Mouse (Mus musculus) left cerebral cortex, postnatal 36 days (tissue): Measurements from ENCODE around the gene Dqx1. TPM values are rescaled to one million over a fixed set of nuclear protein-coding genes. Genes with fewer than 3 reads are reported as not detected.

ENCODE experiments used
- DNase-seq, 2 experiments: peaks; one replicate each; pipeline ENCODE4 v3.0.0; 2021 to 2022; ENCODE audit warnings: low spot score in 2 of 2, mixed read lengths in 1 of 2
- intact Hi-C: fragments of 180-260 bp; cut with DNase I; formaldehyde crosslinking; loops from one replicate; pipeline ENCODE4 v1.15.1; 2025
- total RNA-seq, 2 experiments: library from RNA; stranded (reverse); gene quantifications; 2 replicates each; pipeline ENCODE4 v1.2.3; 2021

Gene Dqx1
- total RNA-seq, 2 experiments from 2014 or later: 0.37 to 0.97 TPM

DNA sequence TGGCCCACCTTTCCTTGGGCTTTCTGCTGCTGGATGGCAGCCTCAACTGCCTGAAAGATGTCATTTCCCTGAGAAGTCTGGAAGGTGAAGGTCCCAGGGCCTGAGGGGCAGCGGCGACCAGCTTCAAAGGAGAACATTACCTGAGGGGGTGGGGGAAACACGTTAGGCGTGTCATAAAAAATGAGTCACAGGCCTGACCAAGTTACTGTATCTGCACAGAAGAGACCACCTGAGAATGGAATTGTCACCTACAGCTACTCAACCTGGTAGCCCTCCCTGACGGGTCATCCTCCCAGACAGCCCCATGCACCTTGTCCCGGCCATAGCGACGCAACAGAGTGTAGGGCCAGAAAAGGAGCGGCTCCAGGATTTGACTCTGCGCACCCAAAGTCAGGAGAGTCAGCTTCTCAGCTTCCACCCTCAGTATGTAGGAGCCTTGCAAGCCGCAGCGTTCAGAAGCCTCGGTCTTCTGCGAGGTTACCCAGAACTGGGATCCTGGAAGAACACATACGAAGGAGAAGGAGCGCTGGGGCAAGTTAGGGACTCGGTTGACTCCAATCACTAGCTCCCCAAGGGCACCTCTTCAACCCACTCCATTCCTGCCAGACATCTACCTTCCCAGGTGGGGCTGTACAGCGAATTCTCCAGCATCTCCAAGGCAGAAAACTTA, 25.6 kb upstream of the Dqx1 start:
- intact Hi-C loops: no loop called here
- no peak for DNase-seq

DNA sequence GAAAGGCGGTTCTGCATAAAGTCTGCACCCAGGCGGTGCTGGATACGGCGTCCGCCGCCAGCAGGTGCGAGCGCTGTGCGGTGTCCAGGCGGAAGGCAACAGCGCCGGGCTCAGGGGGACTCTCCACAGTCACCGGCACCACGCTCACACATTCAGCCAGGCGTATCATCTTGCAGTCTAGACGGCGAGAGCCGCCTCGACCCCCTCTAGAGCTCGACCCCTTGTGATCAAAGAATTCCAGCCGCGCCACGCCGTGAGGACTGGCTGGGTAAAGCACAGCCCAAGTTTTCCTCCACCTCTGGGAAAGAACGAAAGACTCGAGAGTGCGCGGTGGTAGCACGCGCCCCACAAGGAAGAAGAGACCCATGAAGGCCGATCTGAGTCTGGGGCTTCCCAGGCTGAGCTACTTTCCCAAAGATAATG, 24.9 kb upstream of the Dqx1 start:
- DNase-seq: no peak

DNA sequence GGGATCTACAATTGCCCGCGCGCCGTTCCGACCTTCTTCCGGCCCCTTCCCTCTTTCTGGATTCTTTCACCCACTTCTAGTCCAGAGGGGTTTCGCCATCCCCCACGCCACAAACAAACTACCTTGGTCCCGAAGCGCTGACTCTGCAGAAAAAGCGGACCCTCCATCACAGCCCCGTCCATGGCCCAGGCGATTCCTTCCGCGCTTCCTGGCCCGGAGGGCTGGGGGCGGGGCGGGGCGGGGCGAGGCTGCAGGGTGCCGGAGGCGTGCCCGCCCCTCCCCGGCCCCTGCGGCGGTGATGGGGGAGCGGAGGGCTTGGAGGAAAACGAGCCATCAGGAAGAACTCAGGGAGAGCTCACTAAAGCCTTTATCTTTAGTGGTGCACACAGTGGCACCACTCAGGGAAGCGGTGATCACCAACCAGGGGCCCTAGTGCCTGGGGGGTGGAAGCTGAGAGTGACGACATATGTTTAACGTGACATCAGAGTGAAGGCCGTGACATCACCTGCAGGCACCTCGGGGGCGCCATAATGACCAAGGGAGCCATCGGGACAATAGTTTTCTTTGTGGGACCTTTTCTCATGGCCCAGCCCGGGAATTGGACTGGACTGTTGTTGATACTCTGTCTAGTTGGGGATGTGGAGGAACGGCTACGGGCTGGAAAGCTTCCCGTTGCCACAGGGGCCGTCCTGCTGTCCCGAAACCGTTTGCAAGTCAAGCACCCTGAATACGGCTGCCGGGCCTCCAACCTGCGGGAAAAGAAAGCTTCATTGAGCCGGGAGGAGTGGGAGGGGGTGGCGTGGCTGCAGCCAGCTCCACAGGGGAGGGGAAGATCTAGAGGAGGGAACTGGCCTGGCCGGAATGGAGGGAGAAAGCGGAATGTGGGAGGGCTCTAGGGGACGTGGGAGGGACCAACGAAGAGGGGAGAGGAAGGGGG, 24.1 kb upstream of the Dqx1 start, which contains the start of the genes Dok1 and Loxl3:
Gene Dok1 (minus strand): TSS at position 223 of the 937 bp plus-strand sequence.
Gene Loxl3 (plus strand): TSS at position 925 of the 937 bp plus-strand sequence.
- DNase-seq: no peak
- intact Hi-C loops: loop anchor here (2.0 kb wide), 1 partner anchor 19 kb away; no protein-coding TSS in a partner anchor

More for the DNA sequence above, 24.9 kb upstream of the Dqx1 start:
- intact Hi-C loops: no loop called here

DNA sequence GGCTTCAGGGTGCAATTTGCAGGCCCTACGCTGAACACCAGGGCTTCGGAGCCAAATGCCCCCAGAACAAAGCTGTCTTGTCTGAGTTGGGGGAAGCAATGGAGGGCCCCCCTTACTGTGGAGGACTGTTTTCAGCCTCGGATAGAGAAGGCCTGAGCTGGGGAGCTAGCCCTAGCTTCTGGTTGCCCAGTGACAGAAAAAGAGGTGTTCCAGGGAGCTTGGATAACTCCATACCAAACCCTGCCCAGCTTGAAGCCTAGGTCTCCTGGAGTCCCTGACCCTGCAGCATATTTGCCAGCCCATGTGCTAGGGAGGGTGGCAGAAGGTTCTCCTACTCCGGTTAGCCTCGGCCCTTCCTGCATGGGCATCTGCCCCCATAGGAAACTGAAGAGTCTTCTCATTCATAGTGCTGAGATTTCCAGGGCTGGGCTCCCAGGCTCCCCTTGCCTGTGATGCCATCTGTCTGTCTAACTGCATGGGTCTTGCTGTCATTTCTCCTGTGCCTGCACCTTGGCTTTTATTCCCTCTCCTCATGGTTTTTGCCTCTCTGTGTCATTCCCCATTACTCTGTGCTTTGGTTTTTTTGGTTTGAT, 23.1 kb upstream of the Dqx1 start:
- intact Hi-C loops: loop anchor here (2.0 kb wide), 1 partner anchor 18 kb away; no protein-coding TSS in a partner anchor
- DNase-seq: no peak

DNA sequence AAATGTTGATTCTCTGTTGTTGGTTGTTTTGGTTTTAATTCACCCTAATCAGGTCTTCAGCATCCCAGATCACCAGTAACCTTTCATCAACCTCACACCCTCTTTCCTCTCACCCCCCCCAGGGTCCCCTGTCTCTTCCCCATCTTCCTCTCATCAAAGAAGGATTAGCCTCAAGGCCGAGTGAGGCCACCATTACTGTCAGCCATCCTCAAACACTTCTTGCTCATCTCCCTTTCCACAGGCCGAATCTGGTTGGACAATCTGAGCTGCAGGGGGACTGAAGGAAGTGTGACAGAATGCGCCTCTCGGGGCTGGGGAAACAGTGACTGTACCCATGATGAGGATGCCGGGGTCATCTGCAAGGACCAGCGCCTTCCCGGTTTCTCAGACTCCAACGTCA, 20.5 kb upstream of the Dqx1 start:
- intact Hi-C loops: no loop called here
- DNase-seq: no peak

DNA sequence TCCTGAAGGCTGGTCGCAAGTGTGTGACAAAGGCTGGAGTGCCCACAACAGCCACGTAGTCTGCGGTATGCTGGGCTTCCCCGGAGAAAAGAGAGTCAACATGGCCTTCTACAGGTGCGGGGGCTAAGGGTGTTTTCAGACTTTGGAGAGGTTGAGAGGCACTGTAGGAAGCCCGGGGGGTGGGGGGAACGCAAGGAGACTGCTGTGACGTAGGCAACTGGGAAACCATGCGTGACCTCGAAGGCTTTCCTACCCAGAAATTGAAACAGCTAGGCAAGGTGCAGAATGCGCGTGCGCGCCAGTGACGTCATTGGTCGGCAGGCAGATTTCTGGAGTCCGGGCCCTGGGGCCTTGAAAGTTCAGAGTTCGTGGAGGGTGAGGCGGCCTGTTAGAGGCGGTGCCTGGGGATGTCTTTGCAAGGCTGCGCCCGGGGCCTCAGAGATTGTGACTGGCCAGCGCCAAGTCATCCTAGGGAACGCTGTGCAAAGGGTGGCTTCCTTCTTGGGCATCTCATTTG, 19.1 kb upstream of the Dqx1 start:
- DNase-seq: peak; percentile 80 to 84
- intact Hi-C loops: no loop called here

DNA sequence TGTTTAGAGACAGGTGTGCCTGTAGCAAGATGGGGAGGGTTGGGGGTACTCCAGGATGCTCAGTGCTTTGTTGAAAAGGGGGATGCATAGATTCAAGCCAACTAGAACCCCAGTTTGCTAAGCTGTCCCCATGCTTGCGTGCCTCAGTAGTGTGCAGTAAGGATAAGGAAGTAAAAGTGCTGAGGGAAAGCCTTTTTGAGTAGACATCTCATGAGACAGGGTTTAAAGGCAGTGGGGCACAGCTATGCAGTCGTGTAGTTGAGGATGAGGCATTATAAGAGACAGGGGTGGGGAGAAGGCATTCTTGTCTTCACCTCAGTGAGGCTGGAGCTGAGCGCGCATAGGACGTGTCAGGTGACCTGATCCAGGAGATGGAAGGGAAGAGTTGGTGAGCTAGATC, 17.0 kb upstream of the Dqx1 start:
- intact Hi-C loops: no loop called here

DNA sequence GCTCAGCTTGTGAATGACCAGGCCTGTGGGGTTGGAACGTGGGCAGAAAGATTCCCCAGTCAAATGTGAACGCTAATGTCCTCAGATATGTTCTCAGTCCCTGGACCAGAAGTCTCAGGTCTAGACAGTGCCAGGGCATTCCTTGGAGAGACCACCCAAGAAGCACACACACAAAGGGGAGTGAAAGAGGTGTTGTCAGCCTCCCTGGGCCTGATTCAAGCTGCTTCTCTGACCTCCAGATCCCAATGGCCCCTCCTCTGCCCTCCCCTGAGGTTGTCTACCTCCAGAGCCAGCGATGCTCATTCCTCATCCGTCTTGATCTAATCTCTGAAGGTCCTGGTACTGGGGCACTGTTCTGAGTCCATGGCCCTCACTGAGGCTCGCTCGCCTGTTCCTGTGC, 14.1 kb upstream of the Dqx1 start:
- no peak for DNase-seq
- intact Hi-C loops: no loop called here

More for the DNA sequence above, 17.0 kb upstream of the Dqx1 start:
- DNase-seq: no peak

DNA sequence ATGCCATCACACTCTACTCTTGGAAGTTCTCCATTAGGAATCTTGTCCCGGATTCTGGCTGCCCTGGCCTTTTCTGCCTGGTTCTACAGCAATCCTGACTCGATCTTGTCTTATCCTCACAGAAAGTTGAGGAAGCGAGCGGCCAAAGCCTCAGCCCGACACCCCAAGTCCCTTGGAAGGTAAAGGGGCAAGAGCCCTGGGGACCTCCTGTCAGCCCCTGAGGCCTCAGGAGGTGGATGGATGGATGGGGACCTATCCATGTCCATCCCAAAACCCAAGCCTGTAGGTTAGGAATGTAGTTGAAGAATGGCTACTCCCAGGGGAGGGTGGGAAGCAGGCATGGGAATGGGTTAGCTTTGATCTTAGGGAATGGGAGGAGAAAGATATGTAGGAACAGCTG, 13.7 kb upstream of the Dqx1 start:
- no peak for DNase-seq
- intact Hi-C loops: loop anchor here (1.0 kb wide), 1 partner anchor 20 kb away; no protein-coding TSS in a partner anchor

DNA sequence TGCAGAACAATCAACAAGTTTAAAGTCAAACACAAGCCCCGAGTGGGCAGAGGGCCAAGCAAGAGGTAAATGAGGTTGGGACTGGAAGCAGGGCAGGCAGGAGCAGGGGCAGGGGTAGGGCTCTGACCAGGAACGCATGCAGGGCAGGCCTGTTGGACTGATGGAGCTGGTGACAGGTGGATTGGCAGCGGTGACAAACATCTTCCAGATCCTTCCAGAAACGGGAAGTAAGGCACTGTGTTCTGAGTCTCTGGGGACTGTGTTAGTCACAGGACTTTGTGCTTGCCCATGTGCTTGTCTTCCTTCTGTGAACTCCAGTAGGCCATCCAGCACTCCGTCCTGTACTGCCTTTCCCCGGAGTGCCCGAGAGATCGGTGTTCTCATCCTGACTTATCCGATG, 12.9 kb upstream of the Dqx1 start:
- intact Hi-C loops: loop anchor here (1.0 kb wide), 1 partner anchor 20 kb away; no protein-coding TSS in a partner anchor
- no peak for DNase-seq

DNA sequence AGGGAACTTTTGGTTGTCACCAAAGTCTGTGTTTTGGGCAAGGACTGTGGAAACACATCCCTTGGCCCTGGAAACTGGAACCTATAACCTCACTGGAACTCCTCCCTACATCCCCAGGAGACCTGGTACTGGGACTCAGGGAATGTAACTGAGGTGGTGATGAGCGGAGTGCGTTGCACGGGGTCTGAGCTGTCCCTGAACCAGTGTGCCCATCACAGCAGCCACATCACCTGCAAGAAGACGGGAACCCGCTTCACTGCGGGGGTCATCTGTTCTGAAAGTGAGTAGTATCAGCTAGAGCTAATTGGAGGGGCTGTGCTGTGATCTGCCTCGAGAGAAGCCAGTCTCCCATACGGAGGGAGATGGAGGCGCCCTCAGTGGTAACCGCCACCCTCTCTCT, 8.3 kb upstream of the Dqx1 start:
- DNase-seq: no peak
- intact Hi-C loops: no loop called here

DNA sequence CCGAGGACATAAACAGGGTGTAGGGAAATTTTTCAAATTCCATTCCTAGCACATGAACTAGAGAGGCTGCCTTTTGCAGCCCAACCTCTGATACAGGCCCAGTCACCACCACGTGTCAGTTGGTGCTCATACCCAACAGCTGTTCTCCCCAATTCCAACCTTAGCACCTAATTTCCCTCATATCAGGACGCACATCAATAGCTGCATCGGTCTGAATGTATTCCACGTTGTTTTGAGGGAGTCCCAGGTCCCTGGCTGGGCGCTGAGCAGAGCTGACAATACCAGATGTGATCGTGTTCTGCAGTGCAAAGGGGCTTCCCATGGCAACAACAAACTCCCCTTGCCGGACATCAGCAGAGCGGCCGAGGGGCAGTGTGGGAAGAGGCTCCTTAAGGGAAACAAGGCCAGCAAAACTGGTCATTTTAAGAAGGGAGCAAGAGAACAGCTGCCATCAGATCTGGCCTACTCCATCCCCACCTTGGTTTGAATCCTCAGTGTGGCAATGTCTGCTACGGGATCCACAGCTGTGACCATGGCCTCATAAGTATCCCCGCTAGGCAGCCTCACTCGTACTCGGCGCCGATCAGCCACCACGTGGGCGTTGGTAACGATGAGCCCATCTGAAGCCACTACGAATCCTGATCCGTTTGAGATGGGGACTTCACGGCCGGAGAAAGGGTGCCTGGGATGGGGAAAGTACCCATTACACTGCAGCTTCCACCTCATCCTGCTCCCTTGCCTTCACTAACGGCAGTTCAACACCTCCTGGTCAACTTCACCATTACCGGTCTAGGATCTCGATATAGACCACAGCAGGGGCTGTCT, 4.3 kb upstream of the Dqx1 start:
- intact Hi-C loops: loop anchor here (2.0 kb wide), 1 partner anchor 19 kb away; the partner anchor contains the start of gene Loxl3
- DNase-seq: peak; percentile 22 to 37

DNA sequence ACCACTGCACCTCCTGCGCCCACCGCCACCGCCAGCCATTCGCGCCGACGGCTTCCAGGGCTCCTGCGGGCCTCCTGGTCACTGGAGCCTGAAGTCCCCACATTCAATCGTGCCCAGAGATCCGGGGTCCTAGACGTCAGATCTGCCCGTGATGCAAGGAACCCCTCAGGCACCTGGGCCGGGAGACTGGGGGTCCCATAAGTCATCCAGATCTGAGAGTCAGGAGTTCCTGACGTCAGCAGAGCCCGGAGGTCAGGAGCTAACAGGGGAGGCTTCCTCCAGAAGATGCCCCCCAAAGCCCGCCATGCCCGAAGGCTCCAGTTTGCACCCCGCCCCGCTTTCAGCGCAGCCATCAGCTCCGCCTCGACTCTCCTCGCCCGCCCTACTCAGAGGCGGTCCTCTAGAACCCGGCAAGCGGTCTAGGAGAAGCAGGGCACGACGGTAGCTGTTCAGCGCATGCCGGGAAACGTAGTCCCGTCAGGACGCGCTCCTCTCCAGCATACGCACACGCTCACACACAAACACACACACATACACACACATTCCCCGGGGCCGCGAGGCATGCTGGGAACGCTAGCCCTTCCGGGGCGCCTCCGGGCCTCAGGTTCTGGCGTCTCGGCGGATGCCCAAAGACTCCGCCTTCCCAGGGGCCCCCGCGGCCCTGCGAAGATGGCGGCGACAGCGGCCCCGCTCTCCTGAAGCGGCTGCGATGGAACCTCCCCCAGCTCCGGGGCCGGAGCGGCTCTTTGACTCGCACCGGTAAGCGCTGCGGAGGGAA, 3.4 kb upstream of the Dqx1 start, which contains the start of gene Aup1:
Gene Aup1 (plus strand): TSS at position 448 of the 778 bp plus-strand sequence.
- intact Hi-C loops: loop anchor here (1.0 to 2.0 kb wide), 3 partner anchors 24 to 58 kb away; partner anchors contain the start of genes Ccdc142 and Gm42688

DNA sequence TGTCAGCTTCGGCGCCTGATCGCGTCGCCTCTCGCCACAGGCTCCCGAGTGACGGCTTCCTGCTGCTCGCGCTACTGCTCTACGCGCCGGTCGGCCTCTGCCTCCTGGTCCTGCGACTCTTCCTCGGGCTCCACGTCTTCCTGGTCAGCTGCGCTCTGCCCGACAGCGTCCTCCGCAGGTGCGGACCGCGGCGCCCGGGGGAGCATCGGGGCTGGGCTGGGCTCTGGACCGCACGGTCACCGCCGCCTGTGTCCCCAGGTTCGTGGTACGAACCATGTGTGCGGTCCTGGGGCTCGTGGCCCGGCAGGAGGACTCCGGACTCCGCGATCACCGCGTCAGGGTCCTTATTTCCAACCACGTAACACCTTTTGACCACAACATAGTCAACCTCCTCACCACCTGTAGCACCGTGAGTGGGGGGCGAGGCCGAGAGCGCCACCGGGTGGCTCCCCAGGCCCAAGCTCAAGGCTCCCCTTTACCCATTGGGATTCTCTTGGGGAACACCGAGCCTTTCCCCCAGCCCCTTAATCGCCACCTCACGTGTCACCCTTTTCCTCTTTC, 2.7 kb upstream of the Dqx1 start, which contains the start of gene Htra2:
Gene Htra2 (minus strand): TSS at position 403 of the 561 bp plus-strand sequence.
- DNase-seq: peak in 1 of 2 experiments; percentile 32
- intact Hi-C loops: loop anchor here (1.0 to 2.0 kb wide), 3 partner anchors 23 to 59 kb away; partner anchors contain the start of genes Ccdc142 and Gm42688

More for the DNA sequence above, 3.4 kb upstream of the Dqx1 start, which contains the start of gene Aup1:
- DNase-seq: peak; percentile 98 to 99

DNA sequence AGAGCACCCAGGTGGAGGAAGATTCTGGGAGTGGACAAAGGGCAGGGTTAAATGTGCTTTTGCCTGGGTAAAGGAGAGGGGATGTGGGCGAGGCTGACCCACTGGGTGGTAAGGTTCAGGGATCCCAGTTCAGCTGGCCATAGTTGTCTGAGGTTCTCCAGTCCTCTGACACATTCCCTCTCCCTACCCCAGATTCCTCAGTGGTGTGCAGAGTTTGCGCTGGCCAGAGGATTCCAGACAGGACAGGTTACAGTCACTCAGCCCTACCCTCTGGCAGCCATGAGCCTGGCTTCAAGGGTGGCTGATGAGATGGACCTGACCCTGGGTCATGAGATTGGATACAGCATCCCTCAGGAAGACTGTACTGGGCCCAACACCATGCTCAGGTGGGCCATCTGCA, 1.1 kb downstream of the Dqx1 start:
- DNase-seq: no peak
- intact Hi-C loops: no loop called here

DNA sequence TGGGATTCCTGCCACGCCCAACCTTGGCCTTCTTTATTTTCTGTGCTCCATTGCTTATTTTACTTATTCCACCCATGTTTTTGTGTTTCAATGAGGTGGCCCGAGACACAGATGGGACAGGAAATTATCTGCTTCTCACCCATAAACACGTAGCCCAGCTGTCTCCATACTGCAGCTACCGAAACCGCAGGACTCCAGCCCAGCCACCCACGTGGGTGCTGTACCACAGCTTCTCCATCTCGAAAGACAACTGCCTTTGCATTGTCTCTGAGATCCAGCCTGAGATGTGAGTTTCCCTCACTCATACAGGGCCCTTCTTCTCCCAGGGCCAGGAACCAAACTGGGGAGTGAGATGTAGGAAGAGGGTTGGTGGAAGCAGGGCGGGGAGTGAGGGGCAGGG, 8.4 kb downstream of the Dqx1 start:
- intact Hi-C loops: no loop called here
- no peak for DNase-seq

DNA sequence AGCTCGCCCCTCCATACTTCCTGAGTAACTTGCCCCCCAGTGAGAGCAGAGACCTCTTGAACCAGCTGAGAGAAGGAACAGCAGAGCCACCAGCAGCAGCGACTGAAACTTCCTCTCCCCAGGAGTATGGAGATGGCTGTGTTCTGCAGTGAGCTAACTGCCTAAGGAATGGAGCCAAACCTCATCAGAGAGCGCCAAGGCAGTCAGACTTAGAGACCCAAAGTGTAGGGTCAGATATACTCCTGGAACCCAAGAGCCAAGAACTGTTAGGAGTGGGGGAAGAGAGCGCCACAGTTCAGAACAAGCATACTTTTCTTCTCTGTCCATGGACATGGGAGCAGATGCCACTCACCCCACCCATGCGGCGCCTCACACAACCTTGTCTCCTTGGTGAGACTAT, 8.8 kb downstream of the Dqx1 start:
- intact Hi-C loops: no loop called here
- DNase-seq: no peak
